Mouse (Mus musculus): ENCODE data around the gene Rarb.

DNA sequence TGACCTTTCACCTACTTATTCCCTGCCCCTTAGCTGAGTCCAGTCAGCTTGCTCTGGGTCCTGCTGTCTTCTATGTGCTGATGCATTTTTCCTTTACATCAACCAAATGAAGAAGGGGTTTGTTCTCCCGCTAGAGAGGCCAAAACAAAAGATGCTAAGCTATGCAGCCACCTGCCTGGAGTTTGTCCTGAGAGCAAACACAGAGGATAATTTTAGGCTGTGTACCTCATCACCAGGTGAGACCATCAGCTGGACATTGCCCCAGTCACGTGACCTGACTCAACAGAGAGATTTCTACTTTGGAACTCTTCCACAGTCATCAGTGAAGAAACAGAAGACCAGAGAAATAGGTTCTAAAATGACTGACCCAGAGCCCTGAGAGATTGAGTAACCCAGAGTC, 339.4 kb downstream of the Rarb start:
- TF ChIP-seq GATA1 (IDR thresholded peaks at IDR 0.05; ENCODE audit: borderline replicate concordance, low read length) (no peak), FLI1 (IDR thresholded peaks at IDR 0.05; ENCODE audit: low read length) (no peak)
